14 mouse cellular contexts compared by ENCODE assay signal in the genomic region with DNA sequence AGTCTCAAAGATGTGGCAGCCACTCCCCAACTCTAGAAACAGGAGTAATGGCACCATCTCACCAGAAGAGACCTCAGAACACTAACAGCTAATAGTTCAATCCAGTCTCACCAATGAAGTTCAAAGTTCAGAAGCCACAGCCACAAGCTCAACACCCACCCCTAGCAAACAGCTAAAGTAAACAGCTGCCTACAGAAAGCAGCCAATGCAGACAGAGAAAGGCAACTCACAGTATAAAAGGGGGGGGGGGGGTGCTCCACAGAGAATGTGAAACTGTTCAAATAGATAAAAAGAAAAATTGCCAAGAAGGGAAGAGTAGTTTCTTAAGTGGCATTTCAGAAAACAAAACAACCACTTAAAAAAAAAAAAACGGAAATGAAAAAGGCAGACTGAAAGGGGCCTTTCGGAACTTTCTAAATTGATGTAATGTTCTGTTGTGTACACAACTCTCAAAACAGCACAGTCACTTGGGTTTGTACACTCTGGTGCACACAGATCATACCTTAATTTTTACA. TPM values are rescaled to one million over a fixed set of nuclear protein-coding genes. Genes with fewer than 3 reads are reported as not detected.
DNase-seq lines count a peak whose midpoint lies in the region; ATAC-seq and TF ChIP-seq lines count a peak whose summit lies in the region.
"Had no signal": no experiment of that assay in that cellular context is flagged by ENCODE, and none has a peak within 500 bp of the region (broad histone marks: within the 10 kb centered on the region; RNA-seq: fewer than 3 reads in every experiment).

No protein-coding gene starts in this region.

- H3K27ac ChIP-seq in gastrocnemius, adult 2 months: peak overlapping the region; percentile 49
- H3K27ac ChIP-seq in spleen, adult 2 months (ENCODE audit: insufficient read depth, low read length): 0 out of 2 replicates have a peak overlapping the region, but pooled peaks have one; percentile 16
- no peak overlapping the region for H3K27ac ChIP-seq in liver, embryonic 14.5 days
- no peak overlapping the region for H3K27ac ChIP-seq in stomach, postnatal 0 days (replicated peaks)
- no peak overlapping the region for H3K27ac ChIP-seq in hindbrain, embryonic 13.5 days
- H3K27ac ChIP-seq: hindbrain, embryonic 14.5 days; limb, embryonic 15.5 days had no signal

- TF ChIP-seq EP300 in liver, embryonic 14.5 days (IDR thresholded peaks at IDR 0.05; ENCODE audit: low read depth): no peak
- TF ChIP-seq EP300 in stomach, postnatal 0 days (optimal IDR thresholded peaks at IDR 0.05): no peak

- no peak for TF ChIP-seq POLR2A in spleen, adult 2 months (IDR thresholded peaks at IDR 0.05; ENCODE audit: low read depth, low read length)

- H3K27me3 ChIP-seq in spleen, adult 2 months (ENCODE audit: control insufficient read depth, insufficient read depth, low read length): no peaks in the 10 kb centered on the region
- H3K27me3 ChIP-seq in liver, embryonic 14.5 days (ENCODE audit: control insufficient read depth, insufficient read depth, low read length): no peaks in the 10 kb centered on the region
- no peaks in the 10 kb centered on the region for H3K27me3 ChIP-seq in stomach, postnatal 0 days (ENCODE audit: control insufficient read depth, insufficient read depth, low read length)
- no peaks in the 10 kb centered on the region for H3K27me3 ChIP-seq in hindbrain, embryonic 13.5 days
- H3K27me3 ChIP-seq: heart, embryonic 12.5 days; limb, embryonic 15.5 days had no signal

- intact Hi-C loops in gastrocnemius, adult 2 months (cut with DNase I): no loop called here

- WGBS in spleen, adult 2 months: 33% methylated on average over 2 of the region's 2 CpGs
- 52% methylated on average over 2 of the region's 2 CpGs for WGBS in liver, embryonic 14.5 days (ENCODE audit: insufficient replicate concordance)
- WGBS in stomach, postnatal 0 days: 62% methylated on average over 2 of the region's 2 CpGs
- 85% methylated on average over 2 of the region's 2 CpGs for WGBS in hindbrain, embryonic 13.5 days

- no peak overlapping the region for H3K9ac ChIP-seq in liver, embryonic 14.5 days (replicated peaks)
- H3K9ac ChIP-seq in stomach, postnatal 0 days (ENCODE audit: low read length): no peak overlapping the region
- H3K9ac ChIP-seq in hindbrain, embryonic 13.5 days: no peak overlapping the region
- H3K9ac ChIP-seq: heart, embryonic 12.5 days; hindbrain, embryonic 14.5 days; limb, embryonic 15.5 days had no signal

- H3K9me3 ChIP-seq in liver, embryonic 14.5 days (ENCODE audit: control insufficient read depth, low read length): no peaks in the 10 kb centered on the region
- no peaks in the 10 kb centered on the region for H3K9me3 ChIP-seq in stomach, postnatal 0 days (ENCODE audit: control insufficient read depth, low read length)
- H3K9me3 ChIP-seq in hindbrain, embryonic 13.5 days: no peaks in the 10 kb centered on the region
- H3K9me3 ChIP-seq: heart, embryonic 12.5 days; limb, embryonic 15.5 days had no signal

- H3K36me3 ChIP-seq in spleen, adult 2 months (ENCODE audit: control insufficient read depth, insufficient read depth, low read length): peaks cover 4% of the 10 kb centered on the region; the same call in 1 of the 2 replicates
- no peaks in the 10 kb centered on the region for H3K36me3 ChIP-seq in liver, embryonic 14.5 days (replicated peaks; ENCODE audit: control insufficient read depth, insufficient read depth, low read depth)
- H3K36me3 ChIP-seq in stomach, postnatal 0 days (ENCODE audit: control insufficient read depth, insufficient read depth, low read length): no peaks in the 10 kb centered on the region
- no peaks in the 10 kb centered on the region for H3K36me3 ChIP-seq in hindbrain, embryonic 13.5 days
- H3K36me3 ChIP-seq: heart, embryonic 12.5 days; limb, embryonic 15.5 days had no signal

- no peak overlapping the region for H3K4me3 ChIP-seq in gastrocnemius, adult 2 months
- H3K4me3 ChIP-seq in spleen, adult 2 months (ENCODE audit: extremely low read depth, insufficient read depth, insufficient read length): no peak overlapping the region
- no peak overlapping the region for H3K4me3 ChIP-seq in liver, embryonic 14.5 days (ENCODE audit: insufficient read depth in 1 of 2, low read depth in 2 of 2, low read length in 2 of 2)
- no peak overlapping the region for H3K4me3 ChIP-seq in stomach, postnatal 0 days (ENCODE audit: low read depth, low read length)
- no peak overlapping the region for H3K4me3 ChIP-seq in hindbrain, embryonic 13.5 days
- H3K4me3 ChIP-seq: heart, embryonic 12.5 days; limb, embryonic 15.5 days had no signal

- no peak for DNase-seq in gastrocnemius, adult 2 months
- no peak for DNase-seq in gastrocnemius, adult 8-10 months (ENCODE audit: low spot score in 2 of 2)
- DNase-seq in spleen, adult 2 months (ENCODE audit: low read depth in 1 of 2, low spot score in 2 of 2): peak in 1 of 2 experiments; percentile 27
- no peak for DNase-seq in spleen, postnatal 4 days (ENCODE audit: low spot score in 2 of 2)
- DNase-seq in liver, embryonic 14.5 days (ENCODE audit: low read depth in 3 of 3, low spot score in 3 of 3): no peak
- DNase-seq in stomach, postnatal 0 days (ENCODE audit: low spot score): no peak
- no peak for DNase-seq in cerebellum, postnatal 10 days
- DNase-seq: adrenal gland, postnatal 10 days; spleen, adult 18-20 months; thymus, adult 2 months had no signal

- no peak for TF ChIP-seq CTCF in gastrocnemius, adult 2 months (IDR thresholded peaks at IDR 0.05)
- no peak for TF ChIP-seq CTCF in spleen, adult 2 months (IDR thresholded peaks at IDR 0.05; ENCODE audit: extremely low read depth, insufficient read depth, insufficient read length, insufficient replicate concordance)
- no peak for TF ChIP-seq CTCF in liver, embryonic 14.5 days (IDR thresholded peaks at IDR 0.05; ENCODE audit: low read depth)
- TF ChIP-seq CTCF in stomach, postnatal 0 days (IDR thresholded peaks at IDR 0.05; ENCODE audit: low read depth): peak; percentile 13; the same call in 1 of the 2 replicates

- peaks cover 32% of the 10 kb centered on the region for H3K4me1 ChIP-seq in spleen, adult 2 months (ENCODE audit: control insufficient read depth, insufficient read depth, insufficient read length)
- H3K4me1 ChIP-seq in liver, embryonic 14.5 days (replicated peaks; ENCODE audit: control insufficient read depth in 2 of 2, insufficient read depth in 2 of 2, low read length in 1 of 2): peaks cover 5 to 24% of the 10 kb centered on the region in 2 experiments
- H3K4me1 ChIP-seq in stomach, postnatal 0 days (replicated peaks; ENCODE audit: control insufficient read depth, insufficient read depth): peaks cover 3% of the 10 kb centered on the region; the same call in 1 of the 2 replicates
- no peaks in the 10 kb centered on the region for H3K4me1 ChIP-seq in hindbrain, embryonic 13.5 days (replicated peaks)

- H3K4me2 ChIP-seq in liver, embryonic 14.5 days (ENCODE audit: low read depth): no peak overlapping the region; the same call in 1 of the 2 replicates
- H3K4me2 ChIP-seq in stomach, postnatal 0 days (replicated peaks; ENCODE audit: low read depth): no peak overlapping the region
- H3K4me2 ChIP-seq in hindbrain, embryonic 13.5 days: no peak overlapping the region
- H3K4me2 ChIP-seq: heart, embryonic 12.5 days; hindbrain, embryonic 14.5 days; limb, embryonic 15.5 days had no signal

- ATAC-seq in liver, embryonic 14.5 days (ENCODE audit: insufficient read depth): peak; percentile 55
- peak; percentile 90 for ATAC-seq in stomach, postnatal 0 days (ENCODE audit: low FRiP score, low TSS enrichment)
- ATAC-seq in hindbrain, embryonic 13.5 days (ENCODE audit: low FRiP score): no peak

RNA-seq across cellular contexts. Expression of gene Jak1, which starts 48.0 kb away (rescaled TPM):
- 100 to 1,000 TPM in 1 of 2 experiments, 10 to 100 TPM in 1; 89.9 to 134 TPM for total RNA-seq in gastrocnemius, adult 2 months (2021)
- 100 to 1,000 TPM in 3 of 4 experiments, 10 to 100 TPM in 1; 92.6 to 112 (median 104) TPM for total RNA-seq in gastrocnemius, adult 8-10 months (2022)
- 63.9 and 69.0 TPM in 2 replicates for polyA plus RNA-seq in spleen, adult 2 months (2012; rRNA removed)
- polyA plus RNA-seq in liver, embryonic 14.5 days (2012; rRNA removed): 13.0 and 19.8 TPM in 2 replicates
- polyA plus RNA-seq in liver, embryonic 14.5 days (2014; fragmentation: Nextera tagmentation; extraction: Ambion mirVana): 38.2 and 43.2 TPM in 2 replicates
- 34.1 and 34.3 TPM in 2 replicates for polyA plus RNA-seq in stomach, postnatal 0 days (2015; fragmentation: Nextera tagmentation; extraction: Ambion mirVana)
- 63.4 and 66.3 TPM in 2 replicates for polyA plus RNA-seq in hindbrain, embryonic 13.5 days (2015; fragmentation: Nextera tagmentation; extraction: Ambion mirVana)

Comparison
In these comparisons a context has a peak if more than half of its experiments do, and no peak if none do; other contexts are left out.
1. H3K27ac ChIP-seq: peak in gastrocnemius, adult 2 months (single experiment) and spleen, adult 2 months (single experiment); none in liver, embryonic 14.5 days (single experiment), stomach, postnatal 0 days (single experiment) and hindbrain, embryonic 13.5 days (single experiment).